Mouse (Mus musculus) midbrain, embryonic 14.5 days (tissue): ENCODE results near the gene Snx29. TPM values are rescaled to one million over a fixed set of nuclear protein-coding genes. Genes with fewer than 3 reads are reported as not detected.
A peak's percentile ranks its signal among the peaks of the same experiment; 100 is the strongest.

Experiments used
- ATAC-seq: fragments of 200-750 bp; cut with Nextera tagmentation; 2 replicates; pipeline ENCODE4 v1.8.0; 2017; ENCODE audit warnings: moderate number of reproducible peaks, moderate library complexity; ENCODE audit not compliant: low FRiP score, low TSS enrichment
- DNase-seq: peaks from one replicate; pipeline ENCODE4 v3.0.0-alpha.2; 2015
- H3K27ac ChIP-seq: fragments of 300-500 bp; sonication (generic); replicated peaks from 2 replicates; pipeline ENCODE4 v1.5.1; 2014; ENCODE audit warnings: mild to moderate bottlenecking, low read depth, low read length, moderate library complexity
- H3K27me3 ChIP-seq: fragments of 300-500 bp; sonication (generic); 2 replicates; pipeline ENCODE4 v1.6.1; 2014; ENCODE audit warnings: low read length, control low read depth, mixed read lengths; ENCODE audit not compliant: control insufficient read depth, insufficient read depth
- H3K36me3 ChIP-seq: fragments of 300-500 bp; sonication (generic); 2 replicates; pipeline ENCODE4 v1.6.1; 2014; ENCODE audit warnings: low read length, control low read depth; ENCODE audit not compliant: control insufficient read depth, insufficient read depth
- H3K4me1 ChIP-seq: fragments of 300-500 bp; sonication (generic); 2 replicates; pipeline ENCODE4 v1.6.1; 2014; ENCODE audit warnings: mild to moderate bottlenecking, antibody characterized with exemption, low read length, control low read depth; ENCODE audit not compliant: control insufficient read depth, insufficient read depth
- H3K4me2 ChIP-seq: fragments of 300-500 bp; sonication (generic); 2 replicates; pipeline ENCODE4 v1.6.1; 2014; ENCODE audit warnings: mild to moderate bottlenecking, low read length, moderate library complexity
- H3K4me3 ChIP-seq: fragments of 300-500 bp; sonication (generic); replicated peaks from 2 replicates; pipeline ENCODE4 v1.5.1; 2014; ENCODE audit warnings: low read depth, low read length
- H3K9ac ChIP-seq: fragments of 300-500 bp; sonication (generic); replicated peaks from 2 replicates; pipeline ENCODE4 v1.6.1; 2014; ENCODE audit warnings: mild to moderate bottlenecking, low read length, moderate library complexity
- H3K9me3 ChIP-seq: fragments of 300-500 bp; sonication (generic); 2 replicates; pipeline ENCODE4 v1.6.1; 2016; ENCODE audit warnings: low read length, control low read depth, mixed read lengths; ENCODE audit not compliant: control insufficient read depth
- WGBS: fragments of 180-500 bp; shearing (Covaris S2); extraction: QIAGEN DNeasy Blood & Tissue Kit; methylation state at CpG from one replicate; pipeline ENCODE4 v1.1.7; 2014; 5-methylcytosine and 5-hydroxymethylcytosine counted together
- polyA plus RNA-seq: library from polyadenylated mRNA; unstranded; fragments of >200 nt; fragmentation: Nextera tagmentation; extraction: Ambion mirVana; gene quantifications from 2 replicates; pipeline ENCODE4 v1.2.1, GENCODE M21; 2014

Gene Snx29
- polyA plus RNA-seq, 1 experiment from 2014 or later: 16.1 TPM

- Histone ChIP-seq H3K4me3 (no peak overlapping the region), H3K36me3 (no peaks in the 10 kb centered on the region), H3K4me1 (no peaks in the 10 kb centered on the region), H3K4me2 (no peak overlapping the region), H3K9me3 (no peaks in the 10 kb centered on the region), H3K27me3 (no peaks in the 10 kb centered on the region), H3K9ac (no peak overlapping the region), H3K27ac (no peak overlapping the region)
- ATAC-seq (no peak), DNase-seq (no peak)
- WGBS: 53% methylated on average over 2 of the region's 2 CpGs
Observed at GRCm38 (mm10) chr16:11589336-11589735, 266.6 kb downstream of the Snx29 start.

DNA sequence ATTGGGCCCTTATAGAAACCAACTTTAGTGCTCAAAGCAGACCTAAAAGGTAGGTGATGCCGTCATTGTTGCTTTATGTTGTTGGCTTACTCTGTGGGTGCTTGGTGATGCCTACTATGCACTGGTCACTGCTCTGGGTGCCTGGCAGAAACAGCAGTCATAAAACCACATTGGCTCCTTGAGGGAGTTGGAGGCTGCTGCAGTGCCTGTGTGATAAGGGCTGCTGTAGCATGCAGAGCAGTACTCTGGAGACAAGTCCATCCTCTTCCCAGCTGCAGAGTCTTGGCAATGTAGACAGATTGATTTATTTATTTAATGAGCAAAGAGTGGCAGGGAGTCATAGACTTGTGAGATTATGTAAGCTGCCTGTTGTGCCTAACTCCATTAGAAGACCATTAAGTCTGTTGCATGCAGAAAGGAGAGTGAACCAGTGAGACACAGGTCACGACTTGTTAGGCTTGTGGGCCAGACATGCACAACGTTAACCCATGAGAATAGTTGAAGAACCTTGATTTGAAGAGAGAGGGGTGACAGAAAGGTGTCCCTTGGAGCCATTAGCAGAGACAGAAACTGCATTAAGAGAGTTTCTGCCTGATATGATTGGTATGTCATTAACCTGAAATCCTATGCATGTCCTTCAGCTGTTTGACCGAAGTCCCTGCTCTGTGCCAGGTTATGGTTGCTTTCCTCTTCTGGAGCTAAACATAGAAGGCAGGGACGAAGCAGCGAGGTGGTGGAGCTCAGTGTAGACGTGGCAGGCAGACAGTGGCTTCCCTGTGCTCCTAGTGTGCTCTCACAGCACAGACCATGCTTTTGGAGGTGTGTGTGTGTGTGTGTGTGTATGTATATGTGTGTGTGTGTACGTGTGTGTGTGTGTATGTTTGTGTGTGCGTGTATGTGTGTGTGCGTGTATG lies 267.3 kb downstream of the Snx29 start:
- ATAC-seq (no peak), DNase-seq (no peak)
- Histone ChIP-seq H3K9ac (no peak overlapping the region), H3K27ac (no peak overlapping the region), H3K4me2 (no peak overlapping the region), H3K27me3 (no peaks in the 10 kb centered on the region), H3K36me3 (no peaks in the 10 kb centered on the region), H3K9me3 (no peaks in the 10 kb centered on the region), H3K4me3 (no peak overlapping the region), H3K4me1 (no peaks in the 10 kb centered on the region)
- 88% methylated on average over 10 of the region's 10 CpGs for WGBS

DNA sequence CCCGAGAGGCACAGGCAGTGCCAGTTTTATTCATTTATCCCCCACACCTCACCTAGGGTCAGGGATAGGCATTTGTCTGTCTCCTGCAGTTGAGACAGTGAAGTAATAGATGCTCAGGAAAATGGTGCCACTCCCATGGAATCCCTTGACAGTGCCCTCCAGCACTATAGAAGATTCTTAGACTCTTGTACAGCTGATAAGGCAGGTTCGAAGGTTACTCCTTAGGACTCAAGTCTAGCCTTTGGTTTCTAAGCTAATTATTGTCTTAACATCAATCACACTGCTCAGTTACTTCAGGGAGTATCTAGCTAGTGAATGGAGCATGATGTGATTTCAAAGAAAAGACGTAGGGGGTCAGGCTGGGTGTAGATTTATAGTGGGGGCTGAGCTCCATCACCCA lies 273.9 kb downstream of the Snx29 start:
- Histone ChIP-seq H3K9me3 (no peaks in the 10 kb centered on the region), H3K4me1 (no peaks in the 10 kb centered on the region), H3K4me2 (no peak overlapping the region), H3K27me3 (no peaks in the 10 kb centered on the region), H3K36me3 (no peaks in the 10 kb centered on the region), H3K27ac (no peak overlapping the region), H3K9ac (no peak overlapping the region), H3K4me3 (no peak overlapping the region)
- WGBS: 86% methylated on average over 3 of the region's 3 CpGs
- DNase-seq (no peak), ATAC-seq (no peak)

- no peaks in the 10 kb centered on the region for H3K36me3 ChIP-seq
- H3K9me3 ChIP-seq: no peaks in the 10 kb centered on the region
- ATAC-seq (no peak), DNase-seq (peak; percentile 13)
- no peak overlapping the region for H3K4me2 ChIP-seq
- H3K4me1 ChIP-seq: no peaks in the 10 kb centered on the region
- no peak overlapping the region; the same call in 1 of the 2 replicates for H3K27ac ChIP-seq
- H3K4me3 ChIP-seq: no peak overlapping the region
- no peak overlapping the region for H3K9ac ChIP-seq
- H3K27me3 ChIP-seq: no peaks in the 10 kb centered on the region
- 51% methylated on average over 7 of the region's 7 CpGs for WGBS
Observed at GRCm38 (mm10) chr16:11597769-11598168, 275.1 kb downstream of the Snx29 start.

DNA sequence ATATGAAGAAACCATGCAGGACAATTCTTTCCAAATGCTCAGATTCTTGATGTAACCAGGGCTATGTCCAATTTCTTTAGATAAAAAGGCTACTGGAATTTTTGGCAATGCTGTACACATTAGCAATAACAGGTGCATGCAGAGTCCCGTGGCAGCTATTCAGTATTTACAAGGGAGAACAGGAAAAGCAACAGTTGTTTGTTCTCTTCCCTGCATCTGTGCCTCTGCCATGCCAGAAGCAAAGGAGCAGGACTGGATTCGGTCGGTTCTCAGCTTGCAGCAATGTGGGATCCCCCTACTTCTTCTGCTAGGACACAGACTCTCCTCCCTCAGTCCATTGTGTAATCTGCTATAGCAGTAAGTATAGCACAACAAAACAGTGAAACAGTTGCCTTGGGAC lies 276.8 kb downstream of the Snx29 start:
- Histone ChIP-seq H3K9me3 (no peaks in the 10 kb centered on the region), H3K36me3 (no peaks in the 10 kb centered on the region), H3K4me1 (no peaks in the 10 kb centered on the region), H3K4me3 (no peak overlapping the region), H3K27me3 (no peaks in the 10 kb centered on the region), H3K4me2 (no peak overlapping the region), H3K9ac (no peak overlapping the region), H3K27ac (no peak overlapping the region)
- no peak for ATAC-seq
- DNase-seq: no peak
- 82% methylated on average over 3 of the region's 3 CpGs for WGBS

DNA sequence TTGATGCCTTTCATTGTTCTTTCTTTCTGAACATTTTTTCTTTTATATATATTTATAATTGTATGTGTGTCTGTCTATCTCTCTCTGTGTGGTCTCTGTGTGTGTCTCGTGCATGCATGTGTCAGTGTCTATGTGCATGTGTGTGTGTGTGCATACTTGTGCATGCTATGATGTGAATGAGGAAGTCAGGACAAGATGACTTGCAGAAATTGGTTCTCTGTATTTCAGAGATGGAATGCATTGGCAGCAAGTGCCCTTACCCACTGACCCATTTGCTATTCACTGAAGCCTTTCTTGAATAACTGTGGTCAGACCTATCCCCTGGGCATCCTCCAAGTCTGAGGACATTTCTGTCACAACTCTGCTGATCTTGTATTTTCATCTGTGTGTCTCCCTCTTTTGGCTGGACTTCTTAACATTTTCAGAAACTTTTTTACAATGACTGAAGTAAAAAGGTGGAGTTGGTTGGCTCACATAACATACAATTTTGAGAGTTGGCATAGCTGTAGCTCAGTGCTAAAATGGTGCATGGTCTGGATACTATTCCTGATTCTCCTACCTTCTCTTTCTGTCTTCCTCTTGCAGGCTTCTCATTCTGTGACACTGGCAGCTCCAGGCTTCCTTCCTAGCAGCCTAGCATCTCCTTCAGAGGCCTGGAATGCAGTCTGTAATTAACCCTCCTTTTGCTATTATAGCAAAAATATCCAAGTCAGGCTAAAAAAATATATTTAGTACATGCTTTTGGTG lies 278.8 kb downstream of the Snx29 start:
- H3K9ac ChIP-seq: no peak overlapping the region
- H3K27me3 ChIP-seq: no peaks in the 10 kb centered on the region
- H3K27ac ChIP-seq: no peak overlapping the region
- no peaks in the 10 kb centered on the region for H3K36me3 ChIP-seq
- no peak overlapping the region for H3K4me3 ChIP-seq
- DNase-seq: no peak
- ATAC-seq: no peak
- H3K4me2 ChIP-seq: no peak overlapping the region
- no peaks in the 10 kb centered on the region for H3K4me1 ChIP-seq
- 94% methylated on average over 1 of the region's 1 CpGs for WGBS
- no peaks in the 10 kb centered on the region for H3K9me3 ChIP-seq

GRCm38 (mm10) chr16:11603667-11604422 lies 281.1 kb downstream of the Snx29 start:
- H3K9me3 ChIP-seq: no peaks in the 10 kb centered on the region
- H3K4me3 ChIP-seq: no peak overlapping the region
- H3K36me3 ChIP-seq: no peaks in the 10 kb centered on the region
- H3K27me3 ChIP-seq: no peaks in the 10 kb centered on the region
- ATAC-seq (no peak), DNase-seq (peak; percentile 34)
- no peak overlapping the region for H3K9ac ChIP-seq
- H3K27ac ChIP-seq: no peak overlapping the region
- H3K4me1 ChIP-seq: no peaks in the 10 kb centered on the region
- no peak overlapping the region for H3K4me2 ChIP-seq
- WGBS: 71% methylated on average over 5 of the region's 5 CpGs

DNA sequence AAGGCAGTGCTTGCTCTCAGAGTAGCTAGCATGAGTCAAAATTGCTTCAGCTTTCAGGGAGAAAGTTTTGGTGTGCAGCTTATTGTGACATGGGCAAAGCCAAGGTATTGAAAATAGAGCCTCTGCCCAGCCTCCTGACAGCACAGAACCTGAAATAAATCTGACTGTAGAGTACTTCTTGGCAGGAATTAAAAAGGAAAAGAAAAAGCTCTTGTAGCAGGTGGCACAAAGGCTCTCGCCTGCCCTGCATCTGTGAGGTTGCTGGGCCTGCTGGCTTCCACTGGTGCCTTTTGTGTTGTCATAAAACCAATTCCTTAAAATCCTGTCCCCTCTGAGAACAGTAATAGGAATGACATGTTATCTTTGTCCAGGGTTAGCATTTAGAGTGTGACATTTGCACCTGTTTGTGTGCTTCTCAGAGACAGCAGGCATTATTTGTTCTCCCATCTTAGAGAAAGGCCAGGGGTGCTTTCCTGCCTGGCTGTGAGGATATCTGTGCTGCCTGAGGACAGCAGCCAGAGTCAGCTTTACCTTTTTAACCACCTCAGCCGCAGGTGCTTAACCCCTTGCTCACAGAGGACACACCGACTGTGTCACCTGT lies 289.9 kb downstream of the Snx29 start:
- Histone ChIP-seq H3K27ac (no peak overlapping the region), H3K4me2 (no peak overlapping the region), H3K4me1 (no peaks in the 10 kb centered on the region), H3K9me3 (peaks cover 6% of the 10 kb centered on the region; the same call in 1 of the 2 replicates), H3K4me3 (no peak overlapping the region), H3K36me3 (no peaks in the 10 kb centered on the region), H3K9ac (no peak overlapping the region), H3K27me3 (no peaks in the 10 kb centered on the region)
- WGBS: 75% methylated on average over 3 of the region's 3 CpGs
- ATAC-seq (no peak), DNase-seq (no peak)
